Mouse (Mus musculus): Measurements from ENCODE around the gene B3galt4. TPM values are rescaled to one million over a fixed set of nuclear protein-coding genes. Genes with fewer than 3 reads are reported as not detected.

The B3galt4 gene
- polyA plus RNA-seq, 1 experiment = 3.6 TPM

- Histone ChIP-seq H3K36me3 (ENCODE audit: control insufficient read depth, insufficient read depth, low read length, poor library complexity, severe bottlenecking) (no peaks in the 10 kb centered on the region), H3K9ac (ENCODE audit: low read depth, poor library complexity, severe bottlenecking) (no peak overlapping the region), H3K9me3 (replicated peaks; ENCODE audit: control insufficient read depth, insufficient read depth, low read length, poor library complexity, severe bottlenecking) (no peaks in the 10 kb centered on the region; the same call in 1 of the 2 replicates), H3K4me1 (ENCODE audit: control insufficient read depth, insufficient read depth, low read length) (no peaks in the 10 kb centered on the region), H3K27ac (ENCODE audit: insufficient read depth, low read length) (no peak overlapping the region), H3K27me3 (ENCODE audit: control insufficient read depth, insufficient read depth, low read length, poor library complexity, severe bottlenecking) (no peaks in the 10 kb centered on the region), H3K4me3 (ENCODE audit: low read depth, low read length) (no peak overlapping the region)
- TF ChIP-seq CTCF (IDR thresholded peaks at IDR 0.05; ENCODE audit: low read depth, low read length) (no peak), POLR2A (IDR thresholded peaks at IDR 0.05; ENCODE audit: insufficient read depth, low read length) (no peak), EP300 (IDR thresholded peaks at IDR 0.05; ENCODE audit: insufficient read depth, low read depth, low read length) (no peak)
Measured at GRCm38 (mm10) chr17:33972691-33973090, 21.4 kb upstream of the B3galt4 start.

DNA sequence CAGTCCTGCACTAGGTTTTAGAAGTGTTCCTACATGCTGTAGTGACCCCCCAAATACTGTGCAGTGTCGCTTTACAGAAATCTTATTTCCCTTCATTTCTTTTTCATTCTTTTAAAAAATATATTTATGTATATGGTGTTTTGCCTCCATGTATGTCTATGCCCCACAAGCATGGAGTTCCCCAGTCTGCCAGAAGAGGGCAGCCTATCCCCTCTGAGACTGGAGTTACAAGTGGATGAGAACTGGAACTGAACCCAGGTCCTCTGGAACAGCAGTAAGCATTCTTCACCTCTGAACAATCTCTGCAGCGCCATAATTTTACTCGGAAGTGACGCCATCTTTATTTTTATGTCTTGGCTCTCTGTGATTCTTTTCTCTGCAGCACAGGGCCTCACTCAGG lies 18.1 kb upstream of the B3galt4 start:
- TF ChIP-seq CTCF (IDR thresholded peaks at IDR 0.05; ENCODE audit: low read depth, low read length) (peak; percentile 31), EP300 (IDR thresholded peaks at IDR 0.05; ENCODE audit: insufficient read depth, low read depth, low read length) (no peak), POLR2A (IDR thresholded peaks at IDR 0.05; ENCODE audit: insufficient read depth, low read length) (no peak)
- Histone ChIP-seq H3K36me3 (ENCODE audit: control insufficient read depth, insufficient read depth, low read length, poor library complexity, severe bottlenecking) (no peaks in the 10 kb centered on the region), H3K9ac (ENCODE audit: low read depth, poor library complexity, severe bottlenecking) (no peak overlapping the region), H3K4me1 (ENCODE audit: control insufficient read depth, insufficient read depth, low read length) (no peaks in the 10 kb centered on the region), H3K27ac (ENCODE audit: insufficient read depth, low read length) (no peak overlapping the region), H3K9me3 (replicated peaks; ENCODE audit: control insufficient read depth, insufficient read depth, low read length, poor library complexity, severe bottlenecking) (no peaks in the 10 kb centered on the region; the same call in 1 of the 2 replicates), H3K4me3 (ENCODE audit: low read depth, low read length) (no peak overlapping the region), H3K27me3 (ENCODE audit: control insufficient read depth, insufficient read depth, low read length, poor library complexity, severe bottlenecking) (no peaks in the 10 kb centered on the region)

DNA sequence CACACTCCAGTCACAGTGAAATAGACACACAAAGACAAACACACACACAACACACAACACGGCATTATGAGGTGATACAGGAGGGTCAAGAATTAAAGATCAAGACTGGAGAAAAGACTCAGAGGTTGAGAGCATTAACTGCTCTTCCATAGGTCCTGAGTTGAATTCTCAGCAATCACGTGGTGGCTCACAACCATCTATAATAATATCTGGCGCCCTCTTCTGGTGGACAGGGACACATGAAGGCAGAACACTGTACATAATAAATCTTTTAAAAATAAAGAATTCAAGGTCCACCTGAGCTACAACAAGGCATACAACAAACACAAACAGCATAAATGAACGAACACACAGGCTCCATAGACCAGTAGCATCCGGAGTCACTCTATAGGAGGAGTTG lies 17.6 kb upstream of the B3galt4 start:
- Histone ChIP-seq H3K36me3 (ENCODE audit: control insufficient read depth, insufficient read depth, low read length, poor library complexity, severe bottlenecking) (no peaks in the 10 kb centered on the region), H3K4me3 (ENCODE audit: low read depth, low read length) (no peak overlapping the region), H3K9me3 (replicated peaks; ENCODE audit: control insufficient read depth, insufficient read depth, low read length, poor library complexity, severe bottlenecking) (no peaks in the 10 kb centered on the region; the same call in 1 of the 2 replicates), H3K27me3 (ENCODE audit: control insufficient read depth, insufficient read depth, low read length, poor library complexity, severe bottlenecking) (no peaks in the 10 kb centered on the region), H3K4me1 (ENCODE audit: control insufficient read depth, insufficient read depth, low read length) (no peaks in the 10 kb centered on the region), H3K27ac (ENCODE audit: insufficient read depth, low read length) (no peak overlapping the region), H3K9ac (ENCODE audit: low read depth, poor library complexity, severe bottlenecking) (no peak overlapping the region)
- no peak for TF ChIP-seq CTCF (IDR thresholded peaks at IDR 0.05; ENCODE audit: low read depth, low read length)
- TF ChIP-seq EP300 (IDR thresholded peaks at IDR 0.05; ENCODE audit: insufficient read depth, low read depth, low read length) = no peak
- TF ChIP-seq POLR2A (IDR thresholded peaks at IDR 0.05; ENCODE audit: insufficient read depth, low read length) = no peak

GRCm38 (mm10) chr17:33968489-33968888 lies 17.2 kb upstream of the B3galt4 start:
- Histone ChIP-seq H3K4me3 (ENCODE audit: low read depth, low read length) (no peak overlapping the region), H3K9ac (ENCODE audit: low read depth, poor library complexity, severe bottlenecking) (no peak overlapping the region), H3K36me3 (ENCODE audit: control insufficient read depth, insufficient read depth, low read length, poor library complexity, severe bottlenecking) (no peaks in the 10 kb centered on the region), H3K9me3 (replicated peaks; ENCODE audit: control insufficient read depth, insufficient read depth, low read length, poor library complexity, severe bottlenecking) (no peaks in the 10 kb centered on the region; the same call in 1 of the 2 replicates), H3K27ac (ENCODE audit: insufficient read depth, low read length) (no peak overlapping the region), H3K4me1 (ENCODE audit: control insufficient read depth, insufficient read depth, low read length) (no peaks in the 10 kb centered on the region), H3K27me3 (ENCODE audit: control insufficient read depth, insufficient read depth, low read length, poor library complexity, severe bottlenecking) (no peaks in the 10 kb centered on the region)
- TF ChIP-seq CTCF (IDR thresholded peaks at IDR 0.05; ENCODE audit: low read depth, low read length) = peak; percentile 93
- TF ChIP-seq POLR2A (IDR thresholded peaks at IDR 0.05; ENCODE audit: insufficient read depth, low read length) = no peak
- no peak for TF ChIP-seq EP300 (IDR thresholded peaks at IDR 0.05; ENCODE audit: insufficient read depth, low read depth, low read length)

DNA sequence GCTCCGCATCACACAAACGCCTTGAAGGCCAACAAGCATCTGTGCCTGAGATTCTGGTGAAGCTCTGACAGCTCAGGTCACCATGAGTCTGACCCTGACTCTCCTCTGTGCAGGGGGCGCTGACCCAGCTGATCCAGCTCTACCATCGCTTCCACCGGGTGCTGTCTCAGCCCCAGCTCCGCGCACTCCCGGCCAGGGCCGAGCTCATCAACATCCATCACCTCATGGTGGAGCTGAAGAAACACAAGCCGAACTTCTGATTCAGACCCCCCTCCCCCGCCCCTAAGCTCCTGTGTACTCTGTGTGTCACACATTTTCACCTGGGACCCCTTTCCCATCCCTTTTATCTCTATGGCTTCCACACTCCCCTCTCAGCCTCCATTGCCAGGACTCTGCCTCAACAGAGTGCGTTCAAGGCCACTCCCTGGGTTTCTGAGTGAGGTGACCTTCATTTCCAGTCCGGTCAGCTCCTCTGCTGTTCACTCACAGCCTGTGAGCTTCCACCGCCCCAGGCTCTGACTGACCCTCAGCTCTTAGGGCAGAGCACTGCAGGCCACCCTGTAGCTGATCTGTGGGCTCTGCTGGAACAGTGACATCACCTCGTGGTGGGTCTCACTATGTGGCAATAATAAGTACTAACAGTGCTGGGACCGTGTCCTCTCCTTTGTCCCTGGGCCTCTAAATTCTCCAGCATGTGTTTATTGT lies 14.7 kb upstream of the B3galt4 start:
- Histone ChIP-seq H3K9ac (ENCODE audit: low read depth, poor library complexity, severe bottlenecking) (no peak overlapping the region), H3K36me3 (ENCODE audit: control insufficient read depth, insufficient read depth, low read length, poor library complexity, severe bottlenecking) (no peaks in the 10 kb centered on the region), H3K9me3 (replicated peaks; ENCODE audit: control insufficient read depth, insufficient read depth, low read length, poor library complexity, severe bottlenecking) (no peaks in the 10 kb centered on the region; the same call in 1 of the 2 replicates), H3K4me1 (ENCODE audit: control insufficient read depth, insufficient read depth, low read length) (no peaks in the 10 kb centered on the region), H3K27ac (ENCODE audit: insufficient read depth, low read length) (no peak overlapping the region), H3K4me3 (ENCODE audit: low read depth, low read length) (no peak overlapping the region), H3K27me3 (ENCODE audit: control insufficient read depth, insufficient read depth, low read length, poor library complexity, severe bottlenecking) (no peaks in the 10 kb centered on the region)
- TF ChIP-seq CTCF (IDR thresholded peaks at IDR 0.05; ENCODE audit: low read depth, low read length) = no peak
- TF ChIP-seq POLR2A (IDR thresholded peaks at IDR 0.05; ENCODE audit: insufficient read depth, low read length) = no peak
- no peak for TF ChIP-seq EP300 (IDR thresholded peaks at IDR 0.05; ENCODE audit: insufficient read depth, low read depth, low read length)

DNA sequence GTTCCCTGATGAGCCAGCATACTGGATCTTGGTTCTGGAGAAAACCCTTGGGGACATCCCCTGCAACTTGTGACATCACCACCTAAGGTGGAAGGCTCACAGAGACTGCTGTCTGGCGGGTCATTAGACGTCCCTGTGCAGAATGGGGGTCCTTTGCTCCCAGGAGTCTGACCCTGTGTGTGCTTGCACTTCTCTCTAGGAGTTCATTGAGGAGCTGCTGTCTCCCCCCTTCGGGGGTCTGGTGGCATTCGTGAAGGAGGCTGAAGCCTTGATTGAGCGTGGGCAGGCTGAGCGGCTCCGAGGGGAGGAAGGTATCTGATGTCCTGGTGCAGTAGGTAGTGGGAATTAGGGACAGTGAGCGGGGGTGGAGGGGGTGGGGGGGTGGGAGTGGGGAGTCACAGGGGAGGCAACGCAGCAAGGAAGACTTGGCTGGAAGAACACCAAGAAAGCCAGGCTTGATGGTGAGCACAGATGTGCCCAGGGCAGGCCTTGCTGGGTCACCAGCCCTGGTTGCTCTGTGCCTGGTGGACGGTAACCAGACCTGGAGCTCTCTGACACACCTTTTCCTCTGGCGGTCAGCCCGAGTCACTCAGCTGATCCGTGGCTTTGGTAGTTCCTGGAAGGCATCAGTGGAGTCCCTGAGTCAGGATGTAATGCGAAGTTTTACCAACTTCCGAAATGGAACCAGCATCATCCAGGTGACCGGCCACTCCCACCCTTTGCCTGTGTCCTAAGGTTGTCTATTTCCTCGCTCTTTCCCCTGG lies 14.0 kb upstream of the B3galt4 start:
- H3K9ac ChIP-seq (ENCODE audit: low read depth, poor library complexity, severe bottlenecking) = no peak overlapping the region
- no peaks in the 10 kb centered on the region for H3K36me3 ChIP-seq (ENCODE audit: control insufficient read depth, insufficient read depth, low read length, poor library complexity, severe bottlenecking)
- H3K27me3 ChIP-seq (ENCODE audit: control insufficient read depth, insufficient read depth, low read length, poor library complexity, severe bottlenecking) = no peaks in the 10 kb centered on the region
- H3K4me1 ChIP-seq (ENCODE audit: control insufficient read depth, insufficient read depth, low read length) = no peaks in the 10 kb centered on the region
- TF ChIP-seq POLR2A (IDR thresholded peaks at IDR 0.05; ENCODE audit: insufficient read depth, low read length) (no peak), EP300 (IDR thresholded peaks at IDR 0.05; ENCODE audit: insufficient read depth, low read depth, low read length) (no peak), CTCF (IDR thresholded peaks at IDR 0.05; ENCODE audit: low read depth, low read length) (no peak)
- H3K9me3 ChIP-seq (replicated peaks; ENCODE audit: control insufficient read depth, insufficient read depth, low read length, poor library complexity, severe bottlenecking) = no peaks in the 10 kb centered on the region
- no peak overlapping the region for H3K4me3 ChIP-seq (ENCODE audit: low read depth, low read length)
- no peak overlapping the region for H3K27ac ChIP-seq (ENCODE audit: insufficient read depth, low read length)

All from ES-Bruce4 (cell line).